Mouse (Mus musculus): ENCODE data around the gene Gfod1. TPM values are rescaled to one million over a fixed set of nuclear protein-coding genes. Genes with fewer than 3 reads are reported as not detected.
A peak's percentile ranks its signal among the peaks of the same experiment; 100 is the strongest.

The Gfod1 gene
- total RNA-seq, 2 experiments from 2014 or later = 94.6 to 99.3 TPM

DNA sequence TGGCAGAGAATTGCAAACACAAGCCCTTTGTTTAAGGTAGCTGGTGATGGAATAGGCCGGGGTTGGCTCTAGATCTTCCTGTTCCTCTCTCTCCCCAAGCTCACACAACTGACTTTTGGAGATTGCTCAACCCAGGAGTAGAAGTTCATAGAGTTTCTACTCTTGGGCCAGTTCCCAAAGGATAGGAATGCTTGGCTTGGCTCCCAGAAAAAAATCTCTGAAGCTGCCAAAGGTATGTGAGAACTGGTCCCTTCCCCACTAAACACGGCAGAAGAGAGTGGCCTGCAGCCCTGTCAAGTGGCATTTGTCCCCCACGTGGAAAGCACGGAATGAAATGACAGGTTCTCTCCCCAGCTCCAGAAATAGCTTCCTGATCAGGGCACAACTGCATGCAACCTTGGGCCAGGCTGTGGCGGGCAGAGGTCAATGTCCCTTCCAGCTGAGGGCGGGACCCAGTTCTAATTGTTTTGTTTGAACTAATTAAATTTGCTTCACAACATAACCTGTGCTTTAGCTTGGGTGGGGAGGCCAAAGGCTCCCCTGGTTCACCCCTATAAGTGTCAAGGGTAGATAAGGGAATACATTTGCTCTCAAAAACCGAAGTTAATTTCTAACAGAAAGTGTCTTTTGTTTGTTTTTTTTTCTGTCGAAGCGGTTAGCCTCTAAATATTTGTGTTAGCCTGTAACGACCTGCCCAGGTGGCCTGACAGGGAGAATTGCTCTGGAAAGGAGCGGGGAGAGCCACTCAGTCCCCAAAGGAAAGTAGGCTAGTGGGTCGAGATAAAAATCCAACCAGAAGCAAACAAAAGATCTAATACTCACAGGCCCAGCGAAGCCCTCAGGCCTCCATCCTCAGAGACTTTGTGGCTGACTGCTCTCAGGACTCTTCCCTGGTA is 71.8 kb downstream of the Gfod1 start:
- no peak overlapping the region for H3K4me3 ChIP-seq
- H3K27ac ChIP-seq = peak overlapping the region; percentile 96
- peak in 1 of 2 experiments; percentile 34 for DNase-seq (ENCODE audit: low spot score in 2 of 2)
- no peak for TF ChIP-seq CTCF (conservative IDR thresholded peaks at IDR 0.05)

DNA sequence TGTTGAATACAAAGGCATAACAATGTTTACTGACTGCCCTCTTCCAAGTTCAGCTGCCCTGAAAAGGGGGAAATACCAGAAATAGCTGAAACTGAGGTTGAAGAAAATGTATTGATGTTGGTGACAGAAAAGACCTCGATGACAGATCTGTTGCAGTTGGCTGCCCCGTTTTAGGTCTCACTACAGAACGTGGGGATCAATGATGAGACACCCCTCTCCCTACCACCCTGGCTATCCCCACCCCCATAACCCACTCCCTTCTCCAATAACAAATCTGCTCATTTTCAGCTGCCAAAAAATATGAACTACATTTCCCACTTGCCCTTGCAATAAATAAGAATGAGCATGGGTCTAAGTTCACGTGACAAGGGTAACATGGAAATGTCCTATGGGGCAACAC is 73.1 kb downstream of the Gfod1 start:
- Histone ChIP-seq H3K27ac (peak overlapping the region; percentile 96), H3K4me3 (no peak overlapping the region)
- peak in 1 of 2 experiments; percentile 37 for DNase-seq (ENCODE audit: low spot score in 2 of 2)
- no peak for TF ChIP-seq CTCF (conservative IDR thresholded peaks at IDR 0.05)

DNA sequence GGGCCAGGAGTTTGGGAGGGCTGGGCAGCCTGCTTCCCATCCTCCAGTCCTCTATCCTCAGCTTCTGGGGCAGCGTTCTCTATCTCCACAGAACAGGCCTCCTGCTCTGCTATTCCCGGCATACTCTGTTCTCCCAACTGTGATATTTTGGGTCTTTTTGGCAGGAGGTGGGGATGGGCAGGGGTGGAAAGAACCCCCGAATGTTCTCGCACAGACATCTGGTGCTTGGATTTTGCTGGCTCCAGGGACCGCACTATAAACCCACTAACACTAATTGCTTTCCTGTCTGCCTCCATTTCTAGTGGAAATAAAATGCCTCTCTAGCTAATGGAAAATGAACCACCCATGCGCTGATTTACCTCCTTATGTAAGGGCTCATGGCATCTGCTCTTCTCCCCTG is 73.7 kb downstream of the Gfod1 start:
- no peak for TF ChIP-seq CTCF (conservative IDR thresholded peaks at IDR 0.05)
- Histone ChIP-seq H3K27ac (peak overlapping the region; percentile 96), H3K4me3 (no peak overlapping the region; the same call in 1 of the 2 replicates)
- DNase-seq (ENCODE audit: low spot score in 2 of 2) = peak; percentile 88 to 94

DNA sequence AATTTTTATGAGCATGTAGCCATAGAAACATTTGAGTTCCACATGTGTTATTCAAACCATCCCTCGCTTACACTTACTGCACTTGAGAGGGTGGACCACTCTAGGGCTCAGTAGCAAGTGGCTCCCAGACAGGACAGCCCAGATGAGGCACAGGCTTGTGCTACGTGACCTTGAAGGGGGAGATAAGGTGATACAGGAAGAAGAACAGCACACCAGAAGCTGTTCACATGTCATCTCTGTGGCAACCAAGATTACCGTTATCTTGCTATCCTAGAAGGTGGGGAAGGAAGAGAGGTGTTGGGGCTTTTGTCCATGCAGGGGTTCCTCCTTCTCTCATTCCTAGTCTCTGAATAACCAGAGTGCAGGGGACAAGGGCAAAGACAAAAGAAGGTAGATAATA is 74.2 kb downstream of the Gfod1 start:
- no peak for DNase-seq (ENCODE audit: low spot score in 2 of 2)
- TF ChIP-seq CTCF (conservative IDR thresholded peaks at IDR 0.05) = no peak
- Histone ChIP-seq H3K4me3 (peak overlapping the region; percentile 14; the same call in 1 of the 2 replicates), H3K27ac (peak overlapping the region; percentile 96)

GRCm38 (mm10) chr13:43228141-43228540 is 75.8 kb downstream of the Gfod1 start:
- H3K27ac ChIP-seq = peak overlapping the region; percentile 96
- TF ChIP-seq CTCF (conservative IDR thresholded peaks at IDR 0.05) = no peak
- no peak for DNase-seq (ENCODE audit: low spot score in 2 of 2)
- no peak overlapping the region for H3K4me3 ChIP-seq

DNA sequence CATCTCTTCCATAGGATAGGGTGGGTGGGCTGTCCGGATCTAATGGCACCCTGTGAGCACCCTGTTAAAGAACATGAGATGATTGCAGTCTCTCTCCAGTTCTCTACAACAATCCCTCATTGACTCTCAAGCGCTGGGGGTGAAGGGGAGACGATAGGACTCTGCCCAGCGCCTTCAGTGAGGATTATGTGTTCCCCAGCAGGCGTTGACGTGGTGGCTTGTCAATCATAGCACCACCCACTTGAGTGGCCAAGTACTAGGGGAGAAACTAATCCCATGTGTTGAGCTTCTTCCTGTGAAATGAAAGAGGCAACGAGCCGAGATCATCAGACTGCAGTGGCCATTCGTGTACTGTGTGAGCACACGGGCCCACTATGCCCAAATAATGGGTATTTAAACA is 77.9 kb downstream of the Gfod1 start:
- Histone ChIP-seq H3K4me3 (no peak overlapping the region), H3K27ac (peak overlapping the region; percentile 62; the same call in 1 of the 2 replicates)
- no peak for DNase-seq (ENCODE audit: low spot score in 2 of 2)
- TF ChIP-seq CTCF (conservative IDR thresholded peaks at IDR 0.05) = no peak

- no peak overlapping the region for H3K4me3 ChIP-seq
- TF ChIP-seq CTCF (conservative IDR thresholded peaks at IDR 0.05) = peak; percentile 68
- peak overlapping the region; percentile 62; the same call in 1 of the 2 replicates for H3K27ac ChIP-seq
- no peak for DNase-seq (ENCODE audit: low spot score in 2 of 2)
These were observed 78.8 kb downstream of the Gfod1 start for GRCm38 (mm10) chr13:43225161-43225560.

DNA sequence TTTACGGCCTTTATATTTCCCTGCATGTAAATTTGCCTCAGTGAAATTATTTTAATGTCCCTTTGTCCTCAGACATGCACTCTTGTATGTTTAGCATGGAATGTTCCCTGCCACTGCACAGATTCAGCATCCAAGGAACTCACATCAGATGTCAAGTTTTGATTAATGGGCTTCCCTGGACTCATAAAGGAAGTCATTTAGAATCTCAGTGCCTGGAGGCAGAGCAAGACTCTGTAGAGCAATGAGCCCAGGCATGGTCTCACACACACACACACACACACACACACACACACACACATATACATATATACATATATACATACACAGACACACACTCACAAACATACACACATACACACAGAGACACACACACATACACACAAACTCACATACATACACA is 81.9 kb downstream of the Gfod1 start:
- Histone ChIP-seq H3K27ac (no peak overlapping the region), H3K4me3 (no peak overlapping the region)
- no peak for DNase-seq (ENCODE audit: low spot score in 2 of 2)
- no peak for TF ChIP-seq CTCF (conservative IDR thresholded peaks at IDR 0.05)

DNA sequence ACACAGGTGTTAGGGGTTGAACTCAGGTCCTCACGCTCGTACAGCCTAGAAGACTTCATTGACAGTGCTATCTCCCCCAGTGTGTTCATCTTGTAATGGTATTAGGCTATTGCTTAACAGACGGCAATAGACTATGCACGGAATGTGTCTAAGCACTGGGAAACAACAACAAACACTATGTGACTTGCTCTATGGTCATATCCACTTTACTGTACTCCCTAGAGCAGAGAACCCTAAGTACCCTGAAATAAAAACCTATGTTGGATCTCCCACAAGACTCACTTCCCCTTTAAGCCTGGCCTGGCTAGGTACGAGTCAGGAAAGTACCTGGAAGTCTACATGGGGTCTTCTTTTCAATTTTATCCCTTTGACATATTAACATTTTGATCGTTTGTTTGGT is 82.7 kb downstream of the Gfod1 start:
- no peak for DNase-seq (ENCODE audit: low spot score in 2 of 2)

DNA sequence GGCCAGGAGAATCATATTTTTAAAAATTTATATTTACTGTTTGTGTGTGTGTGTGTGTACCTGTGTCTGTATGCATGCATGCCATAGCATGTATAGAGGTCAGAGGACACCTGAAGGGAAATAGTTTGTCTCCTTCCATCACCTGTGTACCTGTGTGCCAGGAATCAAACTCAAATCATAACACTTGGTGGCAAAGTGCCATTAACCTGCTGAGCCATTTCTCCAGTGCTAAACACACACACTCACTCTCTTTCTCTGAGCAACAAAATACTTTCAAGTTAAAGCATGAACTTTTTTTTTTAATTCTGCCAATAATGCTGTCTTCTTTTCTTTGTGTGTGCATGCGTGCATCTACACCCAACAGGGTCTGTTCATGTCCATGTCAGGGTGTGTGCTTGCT is 83.3 kb downstream of the Gfod1 start:
- no peak for TF ChIP-seq CTCF (conservative IDR thresholded peaks at IDR 0.05)
- H3K27ac ChIP-seq = no peak overlapping the region
- DNase-seq (ENCODE audit: low spot score in 2 of 2) = no peak
- H3K4me3 ChIP-seq = no peak overlapping the region

More for the DNA sequence above, 82.7 kb downstream of the Gfod1 start:
- Histone ChIP-seq H3K27ac (no peak overlapping the region), H3K4me3 (no peak overlapping the region)
- no peak for TF ChIP-seq CTCF (conservative IDR thresholded peaks at IDR 0.05)

- no peak overlapping the region for H3K4me3 ChIP-seq
- DNase-seq (ENCODE audit: low spot score in 2 of 2) = no peak
- no peak for TF ChIP-seq CTCF (conservative IDR thresholded peaks at IDR 0.05)
- peak overlapping the region; percentile 67 for H3K27ac ChIP-seq
These were observed 85.2 kb downstream of the Gfod1 start for GRCm38 (mm10) chr13:43218764-43219163.

GRCm38 (mm10) chr13:43218284-43218683 is 85.7 kb downstream of the Gfod1 start:
- Histone ChIP-seq H3K27ac (peak overlapping the region; percentile 67), H3K4me3 (no peak overlapping the region)
- no peak for TF ChIP-seq CTCF (conservative IDR thresholded peaks at IDR 0.05)
- DNase-seq (ENCODE audit: low spot score in 2 of 2) = no peak

DNA sequence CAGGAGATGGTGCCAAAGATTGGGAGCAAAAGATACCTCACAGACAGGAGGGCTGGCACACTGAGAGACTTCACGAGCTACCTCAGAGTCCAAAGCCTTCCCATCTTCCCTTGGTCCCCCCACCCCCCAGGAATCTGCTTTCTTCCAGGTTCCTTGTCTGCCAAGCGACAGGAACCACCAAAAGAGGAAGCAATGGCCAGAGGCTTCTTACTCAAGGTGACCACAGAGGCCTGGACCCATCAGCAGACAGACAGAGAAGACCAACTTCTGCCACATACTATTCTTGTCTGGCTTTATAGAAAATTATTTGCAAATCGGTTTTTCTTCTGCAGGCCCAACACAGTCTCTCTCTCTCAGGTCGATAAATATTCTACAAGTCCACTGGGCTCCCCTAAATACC is 86.3 kb downstream of the Gfod1 start:
- no peak for TF ChIP-seq CTCF (conservative IDR thresholded peaks at IDR 0.05)
- H3K4me3 ChIP-seq = no peak overlapping the region
- H3K27ac ChIP-seq = peak overlapping the region; percentile 67
- no peak for DNase-seq (ENCODE audit: low spot score in 2 of 2)

DNA sequence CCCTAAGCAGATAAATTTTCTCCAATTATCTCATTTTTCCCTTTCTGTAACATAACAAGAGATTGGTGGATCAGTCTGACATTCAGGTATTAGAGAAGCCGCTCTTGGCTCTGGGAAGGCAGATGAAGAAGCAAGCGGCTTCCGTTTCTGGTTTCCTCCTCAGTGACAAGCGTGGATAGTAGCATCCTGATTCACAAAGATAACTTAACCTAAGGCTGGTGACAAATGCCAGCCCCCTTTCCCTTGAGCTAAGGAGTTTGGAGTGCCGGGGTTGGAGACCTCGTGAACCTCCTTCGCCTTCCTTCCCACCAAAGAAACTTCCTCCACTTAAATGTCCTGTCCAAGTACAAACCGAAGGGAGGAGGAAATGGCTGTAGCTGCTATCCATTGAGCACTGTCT is 86.9 kb downstream of the Gfod1 start:
- TF ChIP-seq CTCF (conservative IDR thresholded peaks at IDR 0.05) = no peak
- Histone ChIP-seq H3K27ac (peak overlapping the region; percentile 67), H3K4me3 (no peak overlapping the region)
- no peak for DNase-seq (ENCODE audit: low spot score in 2 of 2)
